Mouse (Mus musculus) embryonic facial prominence, embryonic 12.5 days (tissue): ENCODE results near the gene Med11. TPM values are rescaled to one million over a fixed set of nuclear protein-coding genes. Genes with fewer than 3 reads are reported as not detected.
"Not testable (repeated sequence)": the region's sequence is repeated elsewhere in the genome, so short reads cannot be mapped to it uniquely, and the experiment has no call there.

Source experiments
- ATAC-seq: fragments of 200-750 bp; cut with Nextera tagmentation; 2 replicates; pipeline ENCODE4 v1.8.0; 2017; ENCODE audit not compliant: insufficient number of reproducible peaks, insufficient read depth, low FRiP score, low TSS enrichment
- H3K27ac ChIP-seq: fragments of 300-500 bp; sonication (generic); 2 replicates; pipeline ENCODE4 v1.5.1; 2016; ENCODE audit warnings: mild to moderate bottlenecking
- H3K27me3 ChIP-seq: fragments of 300-500 bp; sonication (generic); 2 replicates; pipeline ENCODE4 v1.6.1; 2016; ENCODE audit warnings: mild to moderate bottlenecking, moderate library complexity
- H3K36me3 ChIP-seq: fragments of 300-500 bp; sonication (generic); 2 replicates; pipeline ENCODE4 v1.6.1; 2016; ENCODE audit warnings: mild to moderate bottlenecking
- H3K4me1 ChIP-seq: fragments of 300-500 bp; sonication (generic); 2 replicates; pipeline ENCODE4 v1.6.1; 2016
- H3K4me2 ChIP-seq: fragments of 300-500 bp; sonication (generic); replicated peaks from 2 replicates; pipeline ENCODE4 v1.6.1; 2016; ENCODE audit warnings: mild to moderate bottlenecking, moderate library complexity
- H3K4me3 ChIP-seq: fragments of 300-500 bp; sonication (generic); 2 replicates; pipeline ENCODE4 v1.5.1; 2016; ENCODE audit warnings: mild to moderate bottlenecking
- H3K9ac ChIP-seq: fragments of 300-500 bp; sonication (generic); 2 replicates; pipeline ENCODE4 v1.6.1; 2016; ENCODE audit warnings: mild to moderate bottlenecking, moderate library complexity
- H3K9me3 ChIP-seq: fragments of 300-500 bp; sonication (generic); 2 replicates; pipeline ENCODE4 v1.6.1; 2016; ENCODE audit warnings: mild to moderate bottlenecking, moderate library complexity
- WGBS: fragments of 180-500 bp; shearing (Covaris S2); methylation state at CpG from one replicate; pipeline ENCODE4 v1.1.7; 2016; 5-methylcytosine and 5-hydroxymethylcytosine counted together
- polyA plus RNA-seq: library from polyadenylated mRNA; unstranded; fragments of >200 nt; fragmentation: Nextera tagmentation; extraction: Ambion mirVana; gene quantifications from 2 replicates; pipeline ENCODE4 v1.2.1, GENCODE M21; 2016

Med11 gene
- polyA plus RNA-seq = 41.4 and 44.5 TPM in 2 replicates

DNA sequence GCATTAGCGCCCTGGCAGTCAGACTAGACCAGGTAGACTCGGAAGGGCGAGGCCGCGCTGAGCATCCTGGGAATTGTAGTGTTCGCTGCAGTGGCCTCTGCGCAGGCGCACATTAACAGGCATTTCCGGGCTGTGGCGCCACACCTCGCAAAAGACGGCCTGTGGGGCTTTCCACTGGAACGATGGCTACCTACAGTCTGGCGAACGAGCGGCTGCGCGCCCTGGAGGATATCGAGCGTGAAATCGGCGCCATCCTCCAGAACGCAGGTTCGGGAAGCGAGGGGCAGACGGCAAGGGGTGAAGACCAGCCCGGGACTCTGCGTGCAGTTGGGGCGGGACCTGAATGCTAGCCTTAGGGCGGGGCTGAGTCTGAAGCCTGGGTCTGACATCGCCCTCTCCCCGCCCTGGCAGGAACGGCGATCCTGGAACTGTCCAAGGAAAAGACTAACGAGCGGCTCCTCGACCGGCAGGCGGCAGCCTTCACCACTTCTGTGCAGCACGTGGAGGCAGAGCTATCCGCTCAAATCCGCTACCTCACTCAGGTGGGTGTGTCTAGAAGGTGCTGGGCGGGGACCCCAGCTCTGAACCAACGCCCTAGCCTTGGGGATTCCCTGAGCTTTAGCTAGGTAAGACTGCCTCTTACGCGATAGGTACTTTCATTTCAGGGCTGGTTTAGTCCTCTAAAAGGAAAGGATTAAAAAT lies at the start of gene Med11:
Med11 (plus strand) TSS at position 123 of the 702 bp plus-strand sequence.
- under 1% methylated on average over 46 of the region's 46 CpGs for WGBS
- H3K4me2 ChIP-seq = peak within 1 kb of the TSS; percentile 65
- peaks cover 8% of the 10 kb centered on the region for H3K4me1 ChIP-seq
- ATAC-seq = peak; percentile 99
- no peaks in the 10 kb centered on the region for H3K27me3 ChIP-seq
- no peaks in the 10 kb centered on the region for H3K9me3 ChIP-seq
- peak within 1 kb of the TSS; percentile 71 for H3K9ac ChIP-seq
- peak within 1 kb of the TSS; percentile 70 for H3K4me3 ChIP-seq
- H3K36me3 ChIP-seq = peaks cover 5% of the 10 kb centered on the region; the same call in 1 of the 2 replicates
- H3K27ac ChIP-seq = peak within 1 kb of the TSS; percentile 97

DNA sequence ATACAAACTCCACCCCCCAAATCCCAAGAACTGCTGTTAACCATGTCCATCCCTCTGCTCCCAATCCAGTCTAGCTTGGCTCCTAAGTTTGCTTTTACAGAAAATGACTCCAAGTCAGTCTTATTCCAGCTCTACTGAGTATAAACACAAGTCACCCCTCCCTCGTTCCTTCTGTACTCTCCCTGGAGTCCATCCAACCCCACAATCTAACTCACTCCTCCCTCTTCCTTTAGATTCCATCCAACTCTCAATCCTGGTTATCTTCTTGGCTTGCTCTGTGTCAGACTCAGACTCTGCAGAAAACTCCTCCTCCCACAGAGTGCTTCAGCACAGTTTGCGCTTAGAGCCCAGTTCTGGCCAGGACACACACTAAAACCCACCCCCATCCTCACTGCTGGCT lies 48.1 kb upstream of the Med11 start:
- Histone ChIP-seq H3K36me3 (peaks cover 36% of the 10 kb centered on the region), H3K9me3 (no peaks in the 10 kb centered on the region), H3K9ac (no peak overlapping the region), H3K4me2 (no peak overlapping the region), H3K4me1 (peaks cover 7% of the 10 kb centered on the region), H3K27me3 (no peaks in the 10 kb centered on the region), H3K4me3 (no peak overlapping the region), H3K27ac (no peak overlapping the region)
- ATAC-seq = no peak
- WGBS = 86% methylated on average over 2 of the region's 2 CpGs

DNA sequence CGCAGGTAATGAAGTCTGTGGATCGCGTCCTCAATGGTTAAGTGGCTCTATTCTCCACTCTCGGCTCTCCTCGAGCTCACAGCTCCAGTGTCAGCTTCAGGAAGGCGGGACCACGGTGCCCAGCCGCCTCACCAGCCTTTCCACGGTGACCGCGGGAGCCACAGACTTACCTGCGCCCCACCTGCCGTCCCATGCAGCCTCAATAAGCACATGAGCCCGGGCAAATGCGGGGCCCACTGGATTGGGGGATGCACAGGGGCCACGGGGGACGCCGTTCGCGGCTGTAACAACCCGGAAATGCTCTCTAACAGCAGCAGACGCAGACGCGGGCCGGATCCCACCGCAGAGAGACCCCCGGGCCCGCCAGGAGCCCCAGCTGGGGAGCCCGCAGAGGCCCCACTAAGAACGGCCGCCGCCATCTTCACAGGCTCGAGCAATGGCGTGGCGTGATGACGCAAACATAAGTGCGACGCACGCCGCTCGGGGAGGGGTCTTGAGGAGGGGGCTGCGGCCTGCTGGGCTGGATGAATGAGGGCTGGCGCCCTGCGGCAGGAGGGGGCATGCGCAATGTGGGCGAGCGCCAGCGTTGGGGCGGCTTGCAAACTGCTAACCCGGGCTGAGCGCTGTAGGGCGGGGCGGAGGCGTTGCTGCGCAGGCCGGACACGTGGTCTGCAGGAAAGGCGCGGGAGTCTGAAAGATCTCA lies 42.0 kb upstream of the Med11 start, which contains the start of gene Pelp1:
Pelp1 (minus strand) TSS at position 438 of the 703 bp plus-strand sequence.
- Histone ChIP-seq H3K9ac (peak within 1 kb of the TSS; percentile 99), H3K4me1 (peaks cover 18% of the 10 kb centered on the region), H3K36me3 (peaks cover 7% of the 10 kb centered on the region; the same call in 1 of the 2 replicates), H3K4me3 (peak within 1 kb of the TSS; percentile 100), H3K27me3 (no peaks in the 10 kb centered on the region), H3K9me3 (no peaks in the 10 kb centered on the region), H3K27ac (peak within 1 kb of the TSS; percentile 82), H3K4me2 (peak within 1 kb of the TSS; percentile 85)
- ATAC-seq = peak; percentile 98
- WGBS = under 1% methylated on average over 59 of the region's 59 CpGs

DNA sequence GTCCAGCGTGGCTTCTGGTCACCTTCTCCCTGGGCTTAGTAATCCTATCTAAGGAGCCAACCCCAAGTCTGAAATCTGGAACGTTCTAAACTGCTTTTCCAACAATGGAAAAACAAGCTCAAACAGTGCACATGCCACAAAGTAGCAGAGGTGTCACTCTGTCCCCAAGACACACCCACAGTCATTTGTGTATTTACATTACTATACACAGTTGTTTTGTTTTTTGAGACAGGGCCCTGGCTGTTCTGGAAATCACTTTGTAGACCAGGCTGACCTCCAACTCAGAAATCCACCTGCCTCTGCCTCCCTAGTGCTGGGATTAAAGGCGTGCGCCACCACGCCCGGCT lies 41.4 kb upstream of the Med11 start:
- H3K4me1 ChIP-seq = peaks cover 18% of the 10 kb centered on the region
- 0 out of 2 replicates have a peak overlapping the region, but pooled peaks have one; percentile 82 for H3K27ac ChIP-seq
- WGBS = 63% methylated on average over 6 of the region's 6 CpGs
- ATAC-seq = no peak
- H3K9me3 ChIP-seq = no peaks in the 10 kb centered on the region
- H3K36me3 ChIP-seq = peaks cover 4% of the 10 kb centered on the region; the same call in 1 of the 2 replicates
- no peaks in the 10 kb centered on the region for H3K27me3 ChIP-seq
- H3K9ac ChIP-seq = peak overlapping the region; percentile 99; the same call in 1 of the 2 replicates
- H3K4me2 ChIP-seq = peak overlapping the region; percentile 85
- peak overlapping the region; percentile 100 for H3K4me3 ChIP-seq

DNA sequence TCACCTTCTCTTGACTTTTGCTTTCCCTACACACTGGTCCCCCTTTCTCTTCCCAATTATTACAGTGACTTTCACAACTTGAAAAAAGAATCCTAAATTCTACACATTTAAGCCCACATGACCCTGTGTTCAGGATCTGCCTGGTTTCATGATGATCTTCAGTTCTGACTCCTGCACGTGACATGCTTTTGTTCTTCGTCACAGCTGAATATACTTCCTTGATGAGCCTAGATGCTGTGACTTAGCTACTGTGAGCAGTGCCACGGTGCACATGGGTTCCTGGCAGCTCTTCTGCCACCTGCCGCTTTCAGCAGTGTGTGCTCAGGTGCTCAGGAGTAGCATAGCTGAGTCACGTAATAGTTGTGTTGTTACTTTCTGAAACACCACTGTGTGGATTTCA lies 39.1 kb upstream of the Med11 start:
- ATAC-seq = no peak
- H3K9me3 ChIP-seq = no peaks in the 10 kb centered on the region
- H3K9ac ChIP-seq = no peak overlapping the region
- H3K36me3 ChIP-seq = no peaks in the 10 kb centered on the region
- no peaks in the 10 kb centered on the region for H3K27me3 ChIP-seq
- H3K27ac ChIP-seq = no peak overlapping the region
- H3K4me3 ChIP-seq = no peak overlapping the region
- H3K4me2 ChIP-seq = no peak overlapping the region
- 78% methylated on average over 5 of the region's 5 CpGs for WGBS
- H3K4me1 ChIP-seq = peaks cover 18% of the 10 kb centered on the region

DNA sequence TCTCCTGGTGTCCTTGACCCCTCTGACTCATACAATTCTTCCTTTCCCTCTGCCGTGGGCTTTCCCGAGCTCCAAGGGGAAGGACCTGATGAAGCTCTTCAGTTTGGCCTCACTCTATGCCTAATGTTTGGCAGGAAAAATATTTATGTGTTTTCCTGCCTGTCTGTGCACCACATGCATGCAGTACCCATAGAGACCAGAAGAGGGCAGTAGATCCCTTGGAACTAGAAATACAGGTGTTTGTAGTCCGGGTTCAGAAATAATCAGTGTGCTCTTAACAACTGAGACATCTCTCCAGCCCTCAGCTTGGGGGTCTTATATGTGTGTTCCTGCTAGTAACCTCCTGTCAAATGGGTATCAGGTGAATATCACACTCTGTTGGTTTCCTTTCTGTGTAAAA lies 37.8 kb upstream of the Med11 start:
- Histone ChIP-seq H3K27ac (no peak overlapping the region), H3K9ac (no peak overlapping the region), H3K36me3 (no peaks in the 10 kb centered on the region), H3K4me3 (no peak overlapping the region), H3K4me1 (peaks cover 7% of the 10 kb centered on the region), H3K9me3 (no peaks in the 10 kb centered on the region), H3K4me2 (no peak overlapping the region), H3K27me3 (no peaks in the 10 kb centered on the region)
- ATAC-seq = no peak
- WGBS = 7% methylated on average over 3 of the region's 3 CpGs

DNA sequence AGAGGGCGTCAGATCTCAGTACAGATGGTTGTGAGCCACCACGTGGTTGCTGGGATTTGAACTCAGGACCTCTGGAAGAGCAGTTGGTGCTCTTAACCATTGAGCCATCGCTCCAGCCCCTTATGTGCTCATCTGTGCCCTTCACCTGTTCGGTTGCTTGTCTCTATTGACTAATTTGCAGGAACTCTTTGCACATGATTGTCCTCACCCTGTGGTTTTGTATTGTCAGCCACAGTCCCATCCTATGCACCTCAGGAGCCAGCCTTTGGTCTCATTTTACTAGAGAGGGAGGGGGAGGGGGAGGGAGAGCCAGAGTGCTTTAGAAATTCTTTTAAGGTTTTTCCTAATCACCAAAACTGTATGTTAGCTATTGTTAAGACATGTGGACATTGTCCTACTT lies 33.5 kb upstream of the Med11 start:
- no peak overlapping the region for H3K4me3 ChIP-seq
- no peak for ATAC-seq
- H3K27me3 ChIP-seq = no peaks in the 10 kb centered on the region
- no peaks in the 10 kb centered on the region for H3K36me3 ChIP-seq
- 74% methylated on average over 4 of the region's 4 CpGs for WGBS
- H3K4me1 ChIP-seq = no peaks in the 10 kb centered on the region
- no peaks in the 10 kb centered on the region for H3K9me3 ChIP-seq
- H3K9ac ChIP-seq = no peak overlapping the region
- no peak overlapping the region for H3K4me2 ChIP-seq
- no peak overlapping the region for H3K27ac ChIP-seq

DNA sequence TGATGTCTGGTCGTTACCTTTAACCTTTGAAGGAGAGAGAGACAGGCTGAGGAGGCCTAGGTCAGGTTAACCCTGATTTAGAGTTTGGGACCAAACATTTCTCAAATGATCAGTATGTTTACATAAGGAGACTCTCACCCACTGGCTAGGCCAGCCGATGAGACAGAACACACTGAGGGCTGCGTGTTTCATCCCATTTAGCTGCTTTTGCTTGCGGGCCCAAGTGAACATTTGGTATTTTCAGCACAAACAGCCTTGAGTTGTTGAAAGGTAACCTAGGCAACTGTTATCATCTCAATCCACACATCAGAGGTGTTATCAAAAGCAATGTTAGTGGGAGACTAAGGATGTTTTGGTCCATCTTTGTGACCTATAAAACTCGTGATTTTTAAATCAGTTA lies 32.2 kb upstream of the Med11 start:
- no peak overlapping the region for H3K4me3 ChIP-seq
- H3K4me2 ChIP-seq = no peak overlapping the region
- H3K9ac ChIP-seq = no peak overlapping the region
- WGBS = 72% methylated on average over 5 of the region's 5 CpGs
- H3K27ac ChIP-seq = no peak overlapping the region
- H3K4me1 ChIP-seq = no peaks in the 10 kb centered on the region
- no peaks in the 10 kb centered on the region for H3K36me3 ChIP-seq
- H3K9me3 ChIP-seq = no peaks in the 10 kb centered on the region
- H3K27me3 ChIP-seq = no peaks in the 10 kb centered on the region
- no peak for ATAC-seq

DNA sequence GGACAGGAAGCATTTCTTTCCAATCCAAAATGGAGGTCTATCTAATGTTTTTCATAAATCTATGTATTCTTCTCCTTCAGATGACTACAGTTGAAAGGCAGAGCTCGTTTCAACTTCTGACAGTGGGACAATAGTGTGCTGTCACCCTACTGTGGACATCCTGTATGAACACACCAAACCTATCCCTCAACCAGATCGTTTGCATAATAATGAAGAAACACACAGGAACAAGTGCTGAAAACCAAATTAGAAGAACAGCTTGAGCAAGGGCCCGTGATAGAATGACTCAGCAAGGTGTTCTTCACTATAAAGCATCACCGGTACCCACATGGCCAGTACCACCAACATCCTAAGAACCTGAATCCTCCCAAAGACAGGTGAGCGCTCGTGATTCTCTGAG lies 25.1 kb upstream of the Med11 start:
- 78% methylated on average over 6 of the region's 6 CpGs for WGBS
- H3K9me3 ChIP-seq, H3K4me3 ChIP-seq, H3K36me3 ChIP-seq, H3K27me3 ChIP-seq, H3K4me1 ChIP-seq, H3K4me2 ChIP-seq, H3K9ac ChIP-seq, ATAC-seq, H3K27ac ChIP-seq: not testable (repeated sequence)

DNA sequence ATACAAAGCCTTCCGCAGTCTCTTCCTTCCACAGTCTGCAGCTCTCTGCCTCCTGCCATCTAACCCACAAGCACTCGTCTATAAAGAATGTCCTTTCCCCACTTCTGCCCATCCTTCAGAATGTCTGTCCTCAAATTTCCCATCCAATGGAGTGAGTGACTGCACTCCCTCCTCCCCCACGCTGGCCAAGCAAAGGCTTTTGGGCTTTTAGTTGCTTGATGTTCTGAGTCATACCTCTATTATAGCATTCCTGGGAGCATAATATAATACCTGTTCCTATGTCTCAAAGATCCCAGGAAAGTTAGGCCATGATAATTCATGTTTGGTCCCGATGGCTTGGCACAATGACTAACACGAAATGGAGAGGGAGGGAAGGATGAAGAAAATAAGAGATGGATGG lies 20.1 kb upstream of the Med11 start:
- peak overlapping the region; percentile 76; the same call in 1 of the 2 replicates for H3K4me3 ChIP-seq
- no peaks in the 10 kb centered on the region for H3K9me3 ChIP-seq
- no peaks in the 10 kb centered on the region for H3K27me3 ChIP-seq
- H3K27ac ChIP-seq = peak overlapping the region; percentile 32; the same call in 1 of the 2 replicates
- peaks cover 7% of the 10 kb centered on the region for H3K36me3 ChIP-seq
- peaks cover 15% of the 10 kb centered on the region for H3K4me1 ChIP-seq
- 28% methylated on average over 5 of the region's 5 CpGs for WGBS
- H3K9ac ChIP-seq = peak overlapping the region; percentile 6; the same call in 1 of the 2 replicates
- peak overlapping the region; percentile 81 for H3K4me2 ChIP-seq
- ATAC-seq = no peak

DNA sequence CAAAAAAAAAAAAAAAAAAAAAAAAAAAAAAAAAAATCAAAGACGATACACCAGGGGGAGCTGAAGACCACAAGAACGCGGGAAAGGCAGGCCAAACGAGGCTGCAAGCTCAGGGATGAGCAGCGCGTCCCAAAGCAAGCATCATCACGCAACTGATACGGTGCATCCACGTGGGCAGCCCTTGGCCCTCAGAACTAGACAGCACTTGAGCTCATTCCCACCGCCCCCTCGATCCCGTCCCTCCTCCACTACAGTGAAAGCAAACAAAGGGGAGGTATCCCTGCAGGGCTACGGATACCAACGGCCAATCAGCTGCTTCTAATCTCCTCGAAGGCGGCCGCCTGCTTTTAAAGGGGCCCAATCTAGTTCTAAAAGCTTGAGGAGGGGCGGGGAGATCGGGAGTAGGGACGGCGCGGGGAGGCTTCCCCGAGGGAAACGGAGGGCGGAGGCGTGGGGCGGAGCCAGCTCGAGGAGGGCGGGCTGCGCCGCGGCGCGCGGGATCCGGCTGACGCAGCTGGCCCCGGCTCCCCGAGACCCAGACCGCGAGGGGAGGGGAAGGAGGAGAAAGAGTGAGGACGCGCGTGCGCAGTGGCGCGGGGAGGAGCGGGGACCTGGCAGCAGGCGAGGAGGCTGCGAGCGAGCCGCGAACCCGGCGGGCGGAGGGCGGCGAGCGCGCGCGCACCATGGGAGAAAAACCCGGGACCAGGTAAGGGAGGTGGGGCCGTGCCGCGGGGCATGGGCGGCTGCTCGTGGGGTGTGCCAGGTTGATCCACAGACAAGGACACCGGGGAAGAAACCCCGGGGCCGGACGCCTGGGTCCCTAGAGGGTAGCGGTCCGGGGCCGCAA lies 19.4 kb upstream of the Med11 start, which contains the start of gene Arrb2:
Arrb2 (plus strand) TSS at position 588 of the 847 bp plus-strand sequence.
- H3K4me1 ChIP-seq = peaks cover 15% of the 10 kb centered on the region
- peak within 1 kb of the TSS; percentile 81 for H3K9ac ChIP-seq
- no peaks in the 10 kb centered on the region for H3K27me3 ChIP-seq
- peak within 1 kb of the TSS; percentile 81 for H3K4me2 ChIP-seq
- WGBS = 1% methylated on average over 73 of the region's 75 CpGs
- H3K4me3 ChIP-seq = peak within 1 kb of the TSS; percentile 76
- H3K27ac ChIP-seq = peak within 1 kb of the TSS; percentile 83
- peaks cover 14% of the 10 kb centered on the region for H3K36me3 ChIP-seq
- no peaks in the 10 kb centered on the region for H3K9me3 ChIP-seq
- peak; percentile 96 for ATAC-seq
